Mouse (Mus musculus) ES-Bruce4 (cell line): Measurements from ENCODE around the gene Trim39. TPM values are rescaled to one million over a fixed set of nuclear protein-coding genes. Genes with fewer than 3 reads are reported as not detected.

ENCODE experiments used
- H3K27ac ChIP-seq: 2 replicates; pipeline ENCODE4 v1.5.1; 2012; ENCODE audit warnings: low read length, inconsistent platforms; ENCODE audit not compliant: insufficient read depth
- H3K27me3 ChIP-seq: 2 replicates; pipeline ENCODE4 v1.6.1; 2012; ENCODE audit warnings: mild to moderate bottlenecking, low read length, inconsistent platforms; ENCODE audit not compliant: control insufficient read depth, poor library complexity, insufficient read depth, severe bottlenecking
- H3K36me3 ChIP-seq: 2 replicates; pipeline ENCODE4 v1.6.1; 2012; ENCODE audit warnings: inconsistent platforms, mild to moderate bottlenecking, low read length, moderate library complexity; ENCODE audit not compliant: control insufficient read depth, poor library complexity, insufficient read depth, severe bottlenecking
- H3K4me1 ChIP-seq: one replicate; pipeline ENCODE4 v1.8.1; 2011; ENCODE audit warnings: low read length; ENCODE audit not compliant: control insufficient read depth, insufficient read depth
- H3K4me3 ChIP-seq: 2 replicates; pipeline ENCODE4 v1.5.1; 2011; ENCODE audit warnings: low read depth, mild to moderate bottlenecking, low read length
- H3K9ac ChIP-seq: 2 replicates; pipeline ENCODE4 v1.6.1; 2012; ENCODE audit warnings: low read depth, mild to moderate bottlenecking, inconsistent platforms; ENCODE audit not compliant: poor library complexity, severe bottlenecking
- H3K9me3 ChIP-seq: replicated peaks from 2 replicates; pipeline ENCODE4 v1.6.1; 2012; ENCODE audit warnings: mild to moderate bottlenecking, low read length, inconsistent platforms; ENCODE audit not compliant: control insufficient read depth, poor library complexity, insufficient read depth, severe bottlenecking
- CTCF ChIP-seq: IDR thresholded peaks from one replicate; pipeline ENCODE4 v1.8.1; 2011; ENCODE audit warnings: low read depth, low read length
- EP300 ChIP-seq: IDR thresholded peaks from 2 replicates; pipeline ENCODE4 v1.6.1; 2011; ENCODE audit warnings: low read depth, low read length; ENCODE audit not compliant: insufficient read depth
- POLR2A ChIP-seq: IDR thresholded peaks from one replicate; pipeline ENCODE4 v1.8.1; 2011; ENCODE audit warnings: low read length; ENCODE audit not compliant: insufficient read depth
- polyA plus RNA-seq: library from polyadenylated mRNA; stranded (reverse); fragments of >200 nt; gene quantifications from 2 replicates; pipeline ENCODE4 v1.2.4, GENCODE M21; 2011; ENCODE audit warnings: low read depth; ENCODE audit not compliant: missing spikeins, insufficient read depth, insufficient read length

Trim39 gene
- polyA plus RNA-seq, 1 experiment: 15.5 TPM

DNA sequence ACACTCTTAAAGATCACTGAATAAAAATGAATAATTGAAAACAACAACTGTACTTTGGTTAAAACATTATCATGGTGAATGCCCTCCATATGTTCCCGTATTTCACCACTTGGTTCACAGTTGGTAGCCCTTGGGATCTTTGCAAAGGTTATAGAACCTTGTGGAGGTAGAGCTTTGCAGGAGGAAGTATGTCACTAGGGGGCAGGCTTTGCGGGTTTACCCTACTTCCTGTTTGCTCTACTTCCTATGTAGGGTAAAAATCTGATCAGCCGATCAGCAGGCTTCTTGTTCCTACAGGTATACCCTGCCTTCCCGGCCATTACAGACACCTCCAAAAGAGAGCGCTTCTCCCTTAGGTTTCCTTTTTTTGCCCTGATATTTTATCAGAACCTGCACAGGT lies 6.2 kb downstream of the Trim39 start:
- Histone ChIP-seq H3K9me3 (no peaks in the 10 kb centered on the region), H3K9ac (no peak overlapping the region; the same call in 1 of the 2 replicates), H3K27me3 (no peaks in the 10 kb centered on the region), H3K27ac (peak overlapping the region; percentile 25; the same call in 1 of the 2 replicates), H3K36me3 (peaks cover 30% of the 10 kb centered on the region), H3K4me3 (no peak overlapping the region), H3K4me1 (no peaks in the 10 kb centered on the region)
- TF ChIP-seq POLR2A: no peak
- no peak for TF ChIP-seq CTCF
- no peak for TF ChIP-seq EP300

DNA sequence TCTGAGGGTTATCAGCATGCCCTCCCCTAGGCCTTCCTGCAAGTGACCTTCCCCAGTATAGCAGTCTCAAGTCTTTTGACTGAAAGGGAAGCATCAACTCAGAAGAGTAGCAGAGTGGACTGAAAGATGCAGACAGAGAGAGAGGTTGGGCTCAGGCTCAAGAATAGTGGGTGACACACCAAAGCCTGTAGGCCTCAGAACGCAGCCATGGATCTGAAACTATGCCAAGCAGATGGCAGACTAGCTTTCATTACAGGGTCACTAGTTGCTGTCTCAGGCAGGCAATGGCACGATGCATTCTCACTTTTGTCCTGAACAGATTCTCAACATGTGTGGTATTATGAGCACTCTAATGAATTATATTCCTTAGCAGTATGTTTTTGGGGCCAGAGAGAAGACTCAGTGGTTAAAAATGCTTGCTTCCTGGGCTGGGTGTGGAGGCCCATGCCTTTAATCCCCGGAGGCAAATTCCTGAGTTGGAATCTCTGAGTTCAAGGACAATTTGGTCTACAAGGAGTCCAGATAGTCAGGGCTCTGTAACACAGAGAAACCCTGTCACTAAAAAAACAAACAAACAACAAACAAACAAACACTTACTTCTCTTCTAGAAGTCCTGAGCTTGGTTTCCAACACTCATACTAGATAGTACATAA lies 7.6 kb downstream of the Trim39 start:
- peaks cover 33% of the 10 kb centered on the region for H3K36me3 ChIP-seq
- TF ChIP-seq CTCF (no peak), EP300 (no peak), POLR2A (no peak)
- H3K27me3 ChIP-seq: no peaks in the 10 kb centered on the region
- H3K27ac ChIP-seq: no peak overlapping the region
- no peak overlapping the region for H3K4me3 ChIP-seq
- H3K9ac ChIP-seq: no peak overlapping the region
- no peaks in the 10 kb centered on the region for H3K4me1 ChIP-seq
- no peaks in the 10 kb centered on the region for H3K9me3 ChIP-seq

DNA sequence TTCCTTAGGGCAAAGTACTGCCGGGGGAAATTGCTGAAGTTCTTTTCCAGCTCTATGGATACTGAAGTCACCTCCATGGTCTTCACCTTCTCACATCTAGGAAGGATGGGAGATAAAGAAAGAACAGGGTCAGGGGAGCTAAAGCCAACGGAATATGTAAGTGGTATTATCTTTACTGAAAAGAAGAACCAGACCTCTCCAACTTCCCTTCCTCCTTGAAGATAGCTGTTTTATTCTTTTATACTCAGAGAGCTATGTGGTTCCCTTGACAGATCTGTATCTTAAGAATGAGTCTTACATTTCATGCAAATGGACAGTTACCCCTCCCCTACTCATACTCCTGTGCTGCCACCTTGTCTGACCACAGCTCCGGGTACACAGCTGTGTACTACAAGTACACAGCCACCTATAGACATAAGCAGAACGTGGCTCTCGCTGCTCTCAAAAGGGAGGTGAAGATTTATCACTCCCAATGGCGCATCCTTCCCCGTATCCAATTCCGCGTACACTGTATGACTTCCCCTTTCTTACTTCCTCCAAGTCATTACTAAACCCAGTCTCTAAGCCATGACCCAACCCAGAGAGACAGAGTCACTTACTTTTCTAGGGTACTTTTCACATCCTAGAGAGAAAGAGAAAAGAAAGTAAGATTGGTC lies 10.4 kb downstream of the Trim39 start:
- Histone ChIP-seq H3K4me3 (no peak overlapping the region), H3K27ac (no peak overlapping the region), H3K4me1 (no peaks in the 10 kb centered on the region), H3K9me3 (no peaks in the 10 kb centered on the region), H3K9ac (no peak overlapping the region), H3K36me3 (peaks cover 24% of the 10 kb centered on the region), H3K27me3 (no peaks in the 10 kb centered on the region)
- TF ChIP-seq CTCF (no peak), POLR2A (no peak), EP300 (no peak)

DNA sequence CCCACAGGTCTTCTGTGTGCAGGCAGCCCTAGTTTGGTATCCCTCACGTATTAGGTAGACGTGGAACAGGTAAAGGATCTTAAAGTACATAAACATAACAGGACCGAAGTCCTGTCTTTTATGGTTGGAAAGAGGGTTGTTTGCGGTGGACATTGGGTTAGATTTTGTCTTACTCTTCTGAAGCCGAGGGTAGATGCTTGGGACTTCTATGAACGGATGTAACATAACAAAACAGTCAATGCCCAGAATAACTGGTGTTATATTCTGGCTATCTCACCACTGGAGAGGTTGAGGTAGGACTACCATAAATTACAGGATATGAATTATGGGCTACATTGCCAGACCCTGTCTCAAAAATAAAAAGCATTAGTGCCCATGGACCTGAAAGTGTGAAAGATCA lies 14.1 kb downstream of the Trim39 start, which contains the start of gene Rpp21:
Gene Rpp21 (minus strand): TSS at position 101 of the 400 bp plus-strand sequence.
- peaks cover 3% of the 10 kb centered on the region for H3K4me1 ChIP-seq
- TF ChIP-seq EP300: no peak
- no peak for TF ChIP-seq CTCF
- no peak for TF ChIP-seq POLR2A
- peaks cover 23% of the 10 kb centered on the region for H3K36me3 ChIP-seq
- no peaks in the 10 kb centered on the region for H3K9me3 ChIP-seq
- peak within 1 kb of the TSS; percentile 75 for H3K4me3 ChIP-seq
- H3K9ac ChIP-seq: peak within 1 kb of the TSS; percentile 76
- no peaks in the 10 kb centered on the region for H3K27me3 ChIP-seq
- no peak within 1 kb of the TSS for H3K27ac ChIP-seq

DNA sequence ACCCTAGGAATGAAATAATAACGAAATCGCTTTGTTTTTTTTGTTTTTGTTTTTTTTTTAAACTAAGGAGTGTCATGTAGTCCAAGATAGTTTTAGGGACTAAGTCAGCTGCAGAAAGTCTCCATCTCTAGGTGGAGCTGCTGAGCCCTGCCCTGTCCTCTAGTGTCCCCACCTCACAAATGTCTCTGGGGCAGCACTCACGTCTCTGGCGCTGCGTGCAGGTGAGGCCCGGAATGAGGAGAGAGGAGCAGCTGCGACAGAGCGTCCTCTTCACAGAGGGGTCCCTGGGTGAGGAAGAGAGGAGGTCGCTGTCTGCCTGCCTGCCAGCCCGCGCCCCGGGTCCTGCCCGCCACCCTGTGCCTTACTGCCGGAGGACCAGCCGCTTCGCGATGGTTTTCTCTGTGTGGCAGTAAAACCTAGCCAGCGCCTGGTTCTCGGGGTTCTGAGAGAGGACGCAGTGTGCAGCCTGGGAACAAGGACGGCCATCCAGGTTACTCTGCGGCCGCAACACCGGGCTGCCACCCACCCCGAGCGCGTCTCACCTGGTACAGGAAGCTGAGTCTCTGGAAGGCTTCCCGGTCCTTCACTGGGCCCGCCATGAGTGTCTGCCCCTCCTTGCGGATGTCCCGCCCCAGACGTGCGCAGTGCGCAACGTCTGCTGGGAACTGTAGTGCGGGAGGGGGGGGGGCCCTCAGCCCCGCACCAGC lies 14.7 kb downstream of the Trim39 start:
- H3K36me3 ChIP-seq: peaks cover 18% of the 10 kb centered on the region

More for the DNA sequence above, 14.7 kb downstream of the Trim39 start:
- Histone ChIP-seq H3K27me3 (no peaks in the 10 kb centered on the region), H3K9me3 (no peaks in the 10 kb centered on the region), H3K27ac (no peak overlapping the region), H3K4me1 (peaks cover 3% of the 10 kb centered on the region), H3K9ac (peak overlapping the region; percentile 76), H3K4me3 (peak overlapping the region; percentile 75)
- TF ChIP-seq POLR2A: peak; percentile 33
- peak; percentile 66 for TF ChIP-seq CTCF
- no peak for TF ChIP-seq EP300
